Mouse (Mus musculus) erythroblast, embryonic 14.5 days (primary cell): ENCODE measurements around the gene Rasgef1b.

ENCODE experiments used
- GATA1 ChIP-seq: IDR thresholded peaks from 2 replicates; pipeline ENCODE4 v1.6.1; 2012; ENCODE audit warnings: low read length, inconsistent platforms, mixed read lengths
- TAL1 ChIP-seq: IDR thresholded peaks from 3 replicates; pipeline ENCODE4 v1.6.1; 2012; ENCODE audit warnings: low read length, inconsistent platforms, mixed read lengths

DNA sequence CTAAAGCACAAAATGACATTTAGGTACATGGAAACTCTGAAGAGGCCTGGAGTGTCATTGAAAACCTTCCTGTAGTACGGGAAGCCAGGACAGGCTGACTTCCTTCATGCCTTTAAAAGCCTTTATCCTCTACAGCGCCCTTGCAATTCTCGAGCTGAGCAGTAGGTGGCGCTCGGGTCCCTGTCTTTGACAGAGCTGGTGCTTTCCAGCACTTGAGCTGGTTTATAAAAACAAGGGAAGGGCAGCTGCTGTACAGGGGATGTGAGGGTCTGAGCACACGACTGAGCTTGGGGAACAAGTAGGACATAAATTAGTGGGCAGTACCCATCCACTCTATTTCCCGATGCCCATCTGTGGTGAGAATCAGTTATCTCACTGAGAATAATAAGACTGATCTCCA lies 480.4 kb downstream of the Rasgef1b start:
- no peak for TF ChIP-seq TAL1
- TF ChIP-seq GATA1 = no peak
